Mouse (Mus musculus) cerebellum, postnatal 25 days (tissue): ENCODE data around the gene Npas3.
A peak's percentile ranks its signal among the peaks of the same experiment; 100 is the strongest.

Source experiments
- DNase-seq, 2 experiments: peaks; one replicate each; pipeline ENCODE4 v3.0.0; 2021; ENCODE audit warnings: mixed read lengths in 2 of 2

The Npas3 gene

DNA sequence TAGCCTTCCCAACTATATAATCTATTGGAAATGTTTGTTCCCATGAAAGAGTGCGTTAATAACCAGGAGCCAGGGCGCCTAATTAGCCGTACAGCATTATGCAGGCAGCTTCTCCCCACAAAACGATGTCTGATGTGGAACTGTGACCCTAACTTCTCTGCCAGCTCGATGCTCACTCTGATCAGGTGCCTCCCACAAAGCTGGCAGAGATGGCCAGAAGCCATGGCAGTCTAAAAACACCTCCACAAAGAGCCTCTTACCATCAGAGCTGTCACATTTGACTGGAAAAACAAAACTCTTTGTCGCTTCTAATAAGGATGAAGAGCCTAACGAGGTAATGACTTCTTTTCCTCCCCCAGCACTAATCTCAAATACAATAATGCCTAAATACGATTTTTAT, 845.3 kb downstream of the Npas3 start:
- no peak for DNase-seq

DNA sequence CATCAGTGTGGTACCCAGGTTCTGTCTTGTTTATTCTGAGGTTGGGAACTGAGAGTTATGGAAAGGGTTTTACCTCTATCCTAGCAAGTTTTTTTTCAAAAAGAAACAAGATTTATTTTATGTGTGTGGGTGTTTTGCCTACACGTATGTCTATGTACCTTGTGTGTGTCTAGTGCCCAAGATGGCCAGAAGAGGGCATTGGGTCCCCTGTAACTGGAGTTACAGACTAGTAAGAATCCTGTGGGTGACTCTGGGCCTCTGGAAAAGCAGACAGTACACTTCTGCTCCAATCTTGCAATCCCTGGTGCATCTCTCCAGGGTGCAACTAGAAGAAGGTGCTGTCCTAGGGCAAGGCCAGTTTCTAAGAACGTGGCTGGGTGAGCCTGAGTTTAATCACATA, 848.0 kb downstream of the Npas3 start:
- no peak for DNase-seq

DNA sequence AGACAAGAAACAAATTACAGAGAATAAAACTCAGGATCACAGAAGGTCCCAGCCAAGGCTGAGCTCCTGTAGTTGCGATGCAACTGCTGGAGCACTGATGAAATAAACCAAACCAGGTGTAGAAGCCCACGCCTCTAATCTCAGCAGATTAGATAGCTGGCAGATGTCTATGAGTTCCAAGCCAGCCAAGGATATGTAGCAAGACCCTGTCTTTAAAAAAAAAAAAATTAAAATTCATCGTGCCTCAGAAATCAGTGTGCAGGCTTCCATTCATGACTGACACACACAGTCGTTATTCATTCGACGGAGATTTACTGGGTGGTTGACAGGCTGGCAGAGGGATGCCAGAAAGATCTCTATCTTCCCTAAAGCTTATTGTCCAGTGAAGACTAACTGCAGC, 849.7 kb downstream of the Npas3 start:
- DNase-seq, result no peak

DNA sequence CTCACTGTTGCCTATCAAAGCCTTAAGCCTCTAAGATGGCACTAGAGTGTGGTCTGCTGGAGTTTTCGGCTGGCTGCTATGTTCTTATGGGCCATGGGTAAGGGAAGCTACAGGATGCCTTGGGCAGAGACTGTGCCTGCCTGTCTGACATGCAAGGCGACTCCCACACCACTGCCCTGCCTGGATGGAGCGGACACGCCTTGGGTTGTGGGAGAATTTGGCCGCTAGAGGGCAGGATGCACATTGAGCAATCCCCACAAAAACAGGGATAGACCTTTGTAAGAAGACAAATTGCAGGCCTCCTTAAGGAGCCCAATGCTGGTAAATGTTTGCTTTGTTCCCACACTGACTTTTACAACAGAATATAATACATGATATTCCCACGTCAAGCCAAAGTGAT, 850.3 kb downstream of the Npas3 start:
- DNase-seq, result peak; percentile 76 to 84

DNA sequence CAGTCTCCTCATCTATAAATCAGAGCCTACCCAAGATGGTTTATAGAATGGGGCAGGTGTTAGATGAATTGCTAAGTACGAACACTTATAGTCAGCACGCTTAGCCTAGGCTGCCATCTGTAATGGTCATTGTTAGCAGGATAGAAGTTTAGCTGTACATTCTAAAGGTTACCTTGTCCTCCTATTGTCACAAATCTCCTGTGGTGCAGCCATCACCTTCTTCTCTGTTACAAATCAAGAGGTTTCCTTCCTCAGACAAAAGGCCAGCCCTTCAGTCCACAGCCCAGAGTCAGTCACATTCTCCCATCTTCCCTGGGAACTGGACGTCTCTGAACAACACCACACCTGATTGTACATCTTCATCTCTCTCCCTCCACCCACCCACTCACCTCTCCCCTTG, 851.0 kb downstream of the Npas3 start:
- DNase-seq, result no peak

DNA sequence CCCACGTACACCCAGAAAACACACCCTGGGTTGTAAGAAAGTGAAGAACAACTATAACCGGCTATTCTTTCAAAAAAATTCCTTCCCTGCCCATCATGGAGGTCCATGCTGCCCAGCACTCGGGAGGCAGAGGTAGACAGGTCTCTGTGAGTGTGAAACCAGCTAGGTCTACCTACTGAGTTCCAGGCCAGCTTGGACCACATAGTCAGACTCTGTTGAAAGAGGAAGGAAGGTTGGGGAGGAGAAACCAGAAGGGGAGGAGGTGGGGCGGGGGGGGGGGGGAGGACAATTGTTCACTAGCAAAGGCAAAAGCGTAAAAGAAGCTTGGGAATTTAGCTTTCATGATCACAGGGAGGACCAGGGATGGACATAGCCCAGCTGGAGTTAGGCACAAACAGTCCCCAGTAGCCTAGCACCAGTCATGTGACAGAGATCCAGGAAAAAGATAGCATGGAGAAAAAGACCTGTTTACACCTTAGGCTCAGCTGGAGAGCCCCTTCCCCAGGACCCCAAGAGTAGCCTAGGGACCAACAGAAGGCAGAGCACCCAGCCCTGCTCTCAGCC, 852.9 kb downstream of the Npas3 start:
- DNase-seq, result no peak

DNA sequence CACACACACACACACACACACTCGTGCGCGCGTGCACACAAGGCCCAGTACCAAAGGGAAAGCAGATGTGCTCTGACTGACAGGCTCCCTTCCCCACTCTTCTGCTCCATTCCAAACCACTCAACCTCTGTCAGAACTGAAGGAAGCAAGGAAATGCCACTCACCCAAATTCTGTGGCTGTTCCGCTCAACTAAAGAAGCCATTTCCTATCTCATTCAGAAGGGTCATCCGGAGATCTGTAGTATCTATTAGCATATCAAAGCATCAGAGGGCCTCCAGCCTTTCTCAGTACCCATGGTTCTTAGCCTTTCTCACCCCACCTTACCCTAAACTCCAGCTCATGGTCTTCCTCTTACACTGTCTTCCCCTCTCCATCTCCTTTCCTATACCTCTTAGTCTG, 854.0 kb downstream of the Npas3 start:
- DNase-seq, result no peak

DNA sequence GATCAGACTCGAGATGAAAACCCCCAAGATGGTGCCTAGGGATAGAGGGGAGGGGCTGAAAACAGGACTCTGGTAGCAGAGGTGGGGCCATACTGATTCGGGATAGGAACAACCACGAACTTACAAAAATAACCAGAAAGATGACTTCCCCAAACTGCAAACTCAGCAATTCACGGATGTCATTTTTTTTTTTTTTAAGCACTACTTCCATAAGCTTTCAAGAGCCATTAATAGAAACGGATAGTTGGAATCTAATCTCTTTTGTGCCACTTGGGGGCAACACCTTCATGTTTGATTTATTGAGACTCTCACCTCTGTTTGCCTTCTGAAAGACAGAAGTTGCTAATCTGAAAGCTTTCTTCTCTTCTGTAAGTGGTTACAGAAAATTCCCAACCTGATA, 857.1 kb downstream of the Npas3 start:
- DNase-seq, result no peak

DNA sequence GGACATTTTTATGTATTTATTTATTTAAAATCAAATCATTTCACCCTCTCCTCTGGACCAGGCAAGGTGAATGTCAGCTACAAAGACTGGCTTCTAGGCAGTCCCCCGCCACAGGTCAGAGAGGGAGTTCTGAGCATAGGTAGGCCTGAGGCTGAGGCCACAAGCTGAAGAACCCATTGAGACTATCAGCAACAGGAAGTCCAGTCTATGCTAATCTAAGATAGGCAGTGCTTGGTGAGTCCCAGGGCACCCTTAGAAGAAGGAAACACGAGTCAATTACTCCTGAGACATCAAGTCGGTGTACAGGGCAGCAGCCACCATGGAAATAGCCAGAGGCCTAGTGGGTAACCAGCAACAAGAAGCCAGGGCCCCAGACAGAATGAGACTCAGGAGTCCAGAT, 857.5 kb downstream of the Npas3 start:
- no peak for DNase-seq

DNA sequence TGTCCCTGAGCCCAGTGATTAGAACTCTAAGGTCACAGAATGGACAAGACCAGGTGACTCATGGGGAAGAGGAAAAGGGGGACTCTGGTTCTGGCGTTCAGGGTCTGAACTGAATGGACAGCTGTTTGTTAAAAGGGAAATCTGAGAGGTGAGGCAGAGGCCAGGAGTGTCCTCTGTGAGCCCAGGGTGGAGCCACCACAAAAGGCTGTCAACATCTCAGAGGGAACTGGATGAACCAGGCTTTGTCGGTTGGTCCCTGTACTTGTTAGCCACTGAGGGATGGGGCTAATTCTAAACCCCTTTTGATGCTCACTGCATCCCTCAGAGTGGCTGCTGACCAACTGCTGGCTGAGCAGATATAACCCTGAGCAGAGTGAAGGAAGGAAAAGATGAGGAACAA, 861.9 kb downstream of the Npas3 start:
- DNase-seq, result no peak

DNA sequence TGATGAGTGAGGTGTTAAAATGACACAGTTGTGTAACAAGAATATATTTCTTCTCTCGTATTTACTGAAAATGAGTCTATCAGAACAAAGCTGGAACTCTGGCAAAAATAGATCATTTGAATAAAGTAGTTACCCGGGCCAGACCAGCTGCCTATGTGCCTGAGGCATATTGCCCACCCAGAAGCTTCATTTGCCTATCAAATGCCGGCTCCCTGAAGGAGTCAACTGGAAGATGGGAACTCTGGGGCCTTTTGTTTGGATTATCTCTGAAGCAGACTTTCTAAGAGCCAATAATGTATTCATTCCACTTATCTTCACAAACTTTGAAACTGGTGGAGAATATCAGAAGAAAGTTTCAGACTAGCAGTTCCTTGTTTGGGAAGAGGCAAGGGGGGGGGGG, 862.5 kb downstream of the Npas3 start:
- DNase-seq, result no peak

DNA sequence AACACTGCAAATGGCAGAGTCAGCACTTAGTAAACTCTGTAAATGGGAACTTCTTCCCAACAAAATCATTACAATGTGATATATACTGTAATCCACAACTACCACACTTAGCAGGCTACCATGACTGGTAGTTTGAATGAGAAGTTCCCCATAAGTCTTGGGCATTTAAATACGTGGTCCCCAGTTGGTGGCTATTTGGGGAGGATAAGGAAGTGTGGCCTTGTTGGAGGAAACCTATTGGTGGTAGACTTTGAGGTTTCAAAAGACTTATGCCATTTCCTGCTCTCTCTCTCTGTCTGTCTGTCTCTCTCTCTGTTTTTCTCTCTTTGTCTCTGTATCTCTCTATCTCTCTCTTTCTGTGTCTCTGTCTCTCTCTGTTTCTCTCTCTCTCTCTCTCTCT, 871.9 kb downstream of the Npas3 start:
- no peak for DNase-seq

DNA sequence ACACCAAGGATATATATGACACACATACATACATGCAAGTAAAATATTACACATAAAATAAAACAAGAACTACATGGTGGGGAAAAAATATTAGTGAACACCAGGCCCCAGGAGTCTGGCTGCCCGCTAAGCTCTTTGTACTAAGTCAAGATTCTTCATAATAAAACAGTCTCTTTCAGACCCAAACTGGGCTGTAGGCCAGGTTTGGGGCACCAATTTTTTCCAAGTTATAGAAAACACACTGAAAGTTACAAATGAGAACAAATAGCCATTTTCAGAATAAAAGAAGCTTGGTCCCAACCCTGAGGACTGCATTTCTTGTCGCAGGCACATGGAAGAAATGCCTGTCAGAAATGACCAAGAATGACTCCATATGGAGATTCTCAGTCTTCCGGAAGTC, 872.8 kb downstream of the Npas3 start:
- no peak for DNase-seq
